Mouse (Mus musculus) intestine, embryonic 16.5 days (tissue): Measurements from ENCODE around the gene Pmf1. TPM values are rescaled to one million over a fixed set of nuclear protein-coding genes. Genes with fewer than 3 reads are reported as not detected.
"Not testable (repeated sequence)": the region's sequence is repeated elsewhere in the genome, so short reads cannot be mapped to it uniquely, and the experiment has no call there.

Experiments
- ATAC-seq: fragments of 200-750 bp; cut with Nextera tagmentation; 2 replicates; pipeline ENCODE4 v1.8.0; 2017; ENCODE audit warnings: moderate TSS enrichment, moderate library complexity
- H3K27ac ChIP-seq: fragments of 300-500 bp; sonication (generic); 2 replicates; pipeline ENCODE4 v1.5.1; 2014; ENCODE audit warnings: mild to moderate bottlenecking, low read length
- H3K27me3 ChIP-seq: fragments of 300-500 bp; sonication (generic); replicated peaks from 2 replicates; pipeline ENCODE4 v1.6.1; 2014; ENCODE audit warnings: low read length, control low read depth, mixed read lengths; ENCODE audit not compliant: control insufficient read depth, insufficient read depth
- H3K36me3 ChIP-seq: fragments of 300-500 bp; sonication (generic); 2 replicates; pipeline ENCODE4 v1.6.1; 2014; ENCODE audit warnings: low read length, control low read depth; ENCODE audit not compliant: control insufficient read depth, insufficient read depth
- H3K4me1 ChIP-seq: fragments of 300-500 bp; sonication (generic); 2 replicates; pipeline ENCODE4 v1.6.1; 2014; ENCODE audit warnings: low read length, control low read depth, mixed read lengths; ENCODE audit not compliant: control insufficient read depth, insufficient read depth
- H3K4me2 ChIP-seq: fragments of 300-500 bp; sonication (generic); 2 replicates; pipeline ENCODE4 v1.6.1; 2014; ENCODE audit warnings: low read depth, low read length, control low read depth
- H3K4me3 ChIP-seq: fragments of 300-500 bp; sonication (generic); 2 replicates; pipeline ENCODE4 v1.5.1; 2014; ENCODE audit warnings: mild to moderate bottlenecking, low read length
- H3K9ac ChIP-seq: fragments of 300-500 bp; sonication (generic); 2 replicates; pipeline ENCODE4 v1.6.1; 2014; ENCODE audit warnings: low read depth, low read length
- H3K9me3 ChIP-seq: fragments of 300-500 bp; sonication (generic); 2 replicates; pipeline ENCODE4 v1.6.1; 2016; ENCODE audit warnings: low read length, control low read depth; ENCODE audit not compliant: control insufficient read depth
- WGBS: fragments of 180-500 bp; shearing (Covaris S2); extraction: QIAGEN DNeasy Blood & Tissue Kit; methylation state at CpG from one replicate; pipeline ENCODE4 v1.1.7; 2014; 5-methylcytosine and 5-hydroxymethylcytosine counted together
- polyA plus RNA-seq: library from polyadenylated mRNA; unstranded; fragments of >200 nt; fragmentation: Nextera tagmentation; extraction: Ambion mirVana; gene quantifications from 2 replicates; pipeline ENCODE4 v1.2.1, GENCODE M21; 2015

Pmf1 gene
- polyA plus RNA-seq, 1 experiment from 2014 or later = 129 TPM

- H3K9ac ChIP-seq, H3K27me3 ChIP-seq, H3K36me3 ChIP-seq, H3K27ac ChIP-seq, H3K4me1 ChIP-seq, H3K9me3 ChIP-seq, H3K4me3 ChIP-seq, H3K4me2 ChIP-seq: not testable (repeated sequence)
- 15% methylated on average over 1 of the region's 7 CpGs for WGBS
- ATAC-seq = peak; percentile 12; the same call in 1 of the 2 replicates
Measured at GRCm38 (mm10) chr3:88382383-88382782, 27.7 kb downstream of the Pmf1 start.

- 0 out of 2 replicates have a peak overlapping the region, but pooled peaks have one; percentile 37 for H3K4me2 ChIP-seq
- 8% methylated on average over 19 of the region's 22 CpGs for WGBS
- H3K4me1 ChIP-seq, H3K9me3 ChIP-seq, H3K27ac ChIP-seq, H3K36me3 ChIP-seq, H3K27me3 ChIP-seq: not testable (repeated sequence)
- H3K4me3 ChIP-seq = 0 out of 2 replicates have a peak overlapping the region, but pooled peaks have one; percentile 16
- H3K9ac ChIP-seq = peak overlapping the region; percentile 29; the same call in 1 of the 2 replicates
- ATAC-seq = peak; percentile 91
Measured at GRCm38 (mm10) chr3:88381389-88382315, 28.5 kb downstream of the Pmf1 start.

DNA sequence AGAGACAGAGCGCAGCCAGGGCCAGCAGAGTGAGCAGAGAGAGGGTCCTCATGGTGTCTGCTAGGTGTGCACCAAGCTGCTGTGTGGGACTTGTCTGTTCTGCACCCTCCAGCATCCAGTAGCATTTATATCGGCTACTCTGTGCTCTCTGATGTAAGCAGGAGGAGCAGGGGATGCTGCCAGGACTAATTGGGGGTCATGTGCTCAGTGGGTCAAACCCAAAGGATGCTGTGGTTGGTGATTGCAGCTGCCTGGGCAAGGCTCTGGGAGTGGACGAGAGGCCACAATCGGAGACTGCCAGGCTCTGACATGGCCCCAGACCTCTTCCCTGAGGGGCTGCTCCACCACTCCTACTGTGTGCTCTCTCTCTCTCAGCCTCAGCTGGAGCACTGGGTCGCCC is 31.5 kb downstream of the Pmf1 start, which contains the start of gene Bglap2:
Bglap2 (minus strand) TSS at position 101 of the 400 bp plus-strand sequence.
- not testable (repeated sequence) for ATAC-seq, H3K4me1 ChIP-seq, H3K36me3 ChIP-seq, H3K27ac ChIP-seq, H3K9ac ChIP-seq, H3K4me3 ChIP-seq, H3K27me3 ChIP-seq, H3K4me2 ChIP-seq, H3K9me3 ChIP-seq
- 75% methylated on average over 4 of the region's 5 CpGs for WGBS

GRCm38 (mm10) chr3:88376644-88377043 is 33.5 kb downstream of the Pmf1 start:
- H3K9ac ChIP-seq, H3K4me1 ChIP-seq, H3K9me3 ChIP-seq, H3K36me3 ChIP-seq, H3K4me3 ChIP-seq, H3K27ac ChIP-seq, H3K27me3 ChIP-seq: not testable (repeated sequence)
- H3K4me2 ChIP-seq = peak overlapping the region; percentile 37; the same call in 1 of the 2 replicates
- peak; percentile 42 for ATAC-seq
- WGBS = 19% methylated on average over 5 of the region's 7 CpGs

- peak overlapping the region; percentile 37 for H3K4me2 ChIP-seq
- H3K9me3 ChIP-seq, H3K4me1 ChIP-seq, H3K27ac ChIP-seq, H3K4me3 ChIP-seq, H3K36me3 ChIP-seq, H3K9ac ChIP-seq, H3K27me3 ChIP-seq: not testable (repeated sequence)
- 8% methylated on average over 17 of the region's 19 CpGs for WGBS
- ATAC-seq = peak; percentile 96
Measured at GRCm38 (mm10) chr3:88375750-88376626, 34.1 kb downstream of the Pmf1 start.

- 91% methylated on average over 9 of the region's 9 CpGs for WGBS
- H3K27ac ChIP-seq = not testable (repeated sequence)
Measured at GRCm38 (mm10) chr3:88372643-88373042, 37.5 kb downstream of the Pmf1 start, which contains the start of gene Bglap3. Bglap3 (minus strand) TSS chr3:88372743.

GRCm38 (mm10) chr3:88368511-88368910 is 41.6 kb downstream of the Pmf1 start:
- Histone ChIP-seq H3K4me1 (peaks cover 14% of the 10 kb centered on the region), H3K27me3 (peaks cover 10% of the 10 kb centered on the region)
- WGBS = 89% methylated on average over 7 of the region's 7 CpGs
- H3K4me2 ChIP-seq, H3K4me3 ChIP-seq, H3K9me3 ChIP-seq, ATAC-seq, H3K9ac ChIP-seq, H3K36me3 ChIP-seq, H3K27ac ChIP-seq: not testable (repeated sequence)

More at GRCm38 (mm10) chr3:88372643-88373042, 37.5 kb downstream of the Pmf1 start, which contains the start of gene Bglap3:
- not testable (repeated sequence) for H3K27me3 ChIP-seq, H3K4me3 ChIP-seq, H3K9ac ChIP-seq, ATAC-seq, H3K9me3 ChIP-seq, H3K4me2 ChIP-seq, H3K4me1 ChIP-seq, H3K36me3 ChIP-seq

- not testable (repeated sequence) for H3K36me3 ChIP-seq, H3K27ac ChIP-seq, H3K4me2 ChIP-seq, H3K4me3 ChIP-seq, H3K9me3 ChIP-seq, ATAC-seq, H3K9ac ChIP-seq
- WGBS = 52% methylated on average over 3 of the region's 7 CpGs
- H3K27me3 ChIP-seq = peaks cover 10% of the 10 kb centered on the region
- H3K4me1 ChIP-seq = peaks cover 14% of the 10 kb centered on the region
Measured at GRCm38 (mm10) chr3:88367517-88367916, 42.6 kb downstream of the Pmf1 start.

DNA sequence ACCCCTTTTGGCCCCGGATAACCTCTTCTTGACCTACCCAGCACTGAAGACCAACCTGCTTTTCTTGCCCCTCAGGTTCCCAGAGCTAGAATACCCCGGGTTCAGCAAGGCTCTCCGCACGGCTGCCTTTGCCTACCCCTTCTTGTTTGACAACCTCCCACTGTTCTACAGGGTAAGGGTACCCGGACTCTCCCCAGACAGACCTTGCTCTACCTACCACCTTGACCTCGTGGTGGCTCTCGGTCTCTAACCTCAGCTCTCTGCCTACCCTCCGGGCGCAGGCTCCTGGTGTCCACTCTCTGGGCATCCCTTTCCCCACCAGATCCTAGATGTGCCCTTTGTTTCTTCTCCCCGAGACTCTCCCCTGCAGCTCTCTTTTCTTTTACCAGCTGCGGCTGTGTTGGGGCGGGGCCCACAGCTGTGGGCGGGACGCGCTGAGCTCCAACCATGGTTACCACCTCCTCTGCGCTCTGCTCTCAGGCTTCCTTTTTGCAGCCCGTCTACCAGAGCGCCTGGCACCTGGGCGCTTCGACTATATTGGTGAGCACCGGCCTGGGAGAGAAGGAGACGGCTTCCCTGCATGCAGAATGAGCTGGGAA is 43.2 kb downstream of the Pmf1 start:
- not testable (repeated sequence) for H3K9ac ChIP-seq, H3K36me3 ChIP-seq, H3K27ac ChIP-seq, H3K9me3 ChIP-seq, H3K4me3 ChIP-seq
- Histone ChIP-seq H3K4me2 (peak overlapping the region; percentile 30), H3K4me1 (peaks cover 14% of the 10 kb centered on the region), H3K27me3 (peaks cover 10% of the 10 kb centered on the region)
- peak; percentile 76 for ATAC-seq
- 4% methylated on average over 19 of the region's 22 CpGs for WGBS
